ENCODE assay signal across 13 mouse cellular contexts in genomic region chr1:191957321-191957720, GRCm38 (mm10). TPM values are rescaled to one million over a fixed set of nuclear protein-coding genes. Genes with fewer than 3 reads are reported as not detected.
DNase-seq lines count a peak whose midpoint lies in the region; ATAC-seq and TF ChIP-seq lines count a peak whose summit lies in the region.
"Had no signal": no experiment of that assay in that cellular context is flagged by ENCODE, and none has a peak within 500 bp of the region (broad histone marks: within the 10 kb centered on the region; RNA-seq: fewer than 3 reads in every experiment).

No protein-coding gene starts in this region.

- H3K4me3 ChIP-seq in heart, embryonic 10.5 days: no peak overlapping the region
- H3K4me3 ChIP-seq in lung, postnatal 0 days (ENCODE audit: low read depth, low read length): no peak overlapping the region
- H3K4me3 ChIP-seq: intestine, embryonic 15.5 days; limb, embryonic 12.5 days had no signal

- TF ChIP-seq EP300 in lung, postnatal 0 days (IDR thresholded peaks at IDR 0.05): no peak

- no peak for TF ChIP-seq CTCF in lung, postnatal 0 days (IDR thresholded peaks at IDR 0.05)

- no peak for ATAC-seq in lung, postnatal 0 days
- ATAC-seq: intestine, embryonic 15.5 days had no signal

- H3K36me3 ChIP-seq in heart, embryonic 10.5 days: 0 out of 2 replicates have a peak, but pooled peaks cover 2% of the 10 kb centered on the region
- H3K36me3 ChIP-seq in lung, postnatal 0 days (ENCODE audit: insufficient read depth, low read length): no peaks in the 10 kb centered on the region
- H3K36me3 ChIP-seq: intestine, embryonic 15.5 days; limb, embryonic 12.5 days had no signal

- H3K27ac ChIP-seq in heart, embryonic 10.5 days: no peak overlapping the region
- H3K27ac ChIP-seq in lung, postnatal 0 days (ENCODE audit: low read length): peak overlapping the region; percentile 85; the same call in 1 of the 2 replicates
- H3K27ac ChIP-seq: limb, embryonic 12.5 days had no signal

- H3K9ac ChIP-seq in lung, postnatal 0 days (replicated peaks; ENCODE audit: low read depth): no peak overlapping the region
- H3K9ac ChIP-seq: intestine, embryonic 15.5 days; limb, embryonic 12.5 days had no signal

- DNase-seq in heart, adult 18-20 months: peak; percentile 59 to 77
- DNase-seq in heart, embryonic 10.5 days (ENCODE audit: low spot score): no peak
- no peak for DNase-seq in lung, postnatal 0 days (ENCODE audit: low spot score)
- no peak for DNase-seq in lung, postnatal 10 days
- peak; percentile 10 for DNase-seq in induced T-regulatory cell, adult 2 months (ENCODE audit: low read depth)
- no peak for DNase-seq in spleen, postnatal 4 days (ENCODE audit: low spot score in 2 of 2)
- no peak for DNase-seq in ovary, postnatal 14 days (ENCODE audit: low spot score)
- DNase-seq: layer of hippocampus, postnatal 36 days had no signal

- 96% methylated on average over 3 of the region's 3 CpGs for WGBS in heart, embryonic 10.5 days
- WGBS in lung, postnatal 0 days: 66% methylated on average over 3 of the region's 3 CpGs

- H3K4me2 ChIP-seq in lung, postnatal 0 days (replicated peaks; ENCODE audit: low read depth, low read length): no peak overlapping the region
- H3K4me2 ChIP-seq: intestine, embryonic 15.5 days; limb, embryonic 12.5 days had no signal

- peaks cover 20% of the 10 kb centered on the region; the same call in 1 of the 2 replicates for H3K4me1 ChIP-seq in heart, embryonic 10.5 days
- peaks cover 6% of the 10 kb centered on the region; the same call in 1 of the 2 replicates for H3K4me1 ChIP-seq in lung, postnatal 0 days (ENCODE audit: insufficient read depth, low read depth, low read length)
- H3K4me1 ChIP-seq: limb, embryonic 12.5 days had no signal

- H3K9me3 ChIP-seq in heart, embryonic 10.5 days: no peaks in the 10 kb centered on the region
- H3K9me3 ChIP-seq in lung, postnatal 0 days (ENCODE audit: low read length): no peaks in the 10 kb centered on the region
- H3K9me3 ChIP-seq: intestine, embryonic 15.5 days; limb, embryonic 12.5 days had no signal

- H3K27me3 ChIP-seq in heart, embryonic 10.5 days (ENCODE audit: insufficient read depth, poor library complexity, severe bottlenecking): no peaks in the 10 kb centered on the region
- H3K27me3 ChIP-seq in lung, postnatal 0 days (replicated peaks; ENCODE audit: insufficient read depth, low read length): no peaks in the 10 kb centered on the region
- H3K27me3 ChIP-seq: CH12.LX; intestine, embryonic 15.5 days; limb, embryonic 12.5 days had no signal

RNA-seq across cellular contexts. Expression of gene Rd3, which starts 19.8 kb away (rescaled TPM):
- total RNA-seq in heart, adult 18-20 months (2021): under 1 TPM; 0.15 to 0.26 TPM
- 0.16 and 0.19 TPM in 2 replicates for polyA plus RNA-seq in heart, embryonic 10.5 days (2016; fragmentation: Nextera tagmentation; extraction: Ambion mirVana)
- 3.7 and 4.6 TPM in 2 replicates for polyA plus RNA-seq in lung, postnatal 0 days (2015; fragmentation: Nextera tagmentation; extraction: Ambion mirVana)
- total RNA-seq: adrenal gland, postnatal 14 days; common myeloid progenitor, adult 5-6 weeks had no signal

RNA-seq across cellular contexts. Expression of gene Slc30a1, which starts 50.8 kb away (rescaled TPM):
- 10 to 100 TPM; 16.4 to 19.5 TPM for total RNA-seq in heart, adult 18-20 months (2021)
- polyA plus RNA-seq in heart, embryonic 10.5 days (2016; fragmentation: Nextera tagmentation; extraction: Ambion mirVana): 1.8 and 2.5 TPM in 2 replicates
- polyA plus RNA-seq in lung, postnatal 0 days (2015; fragmentation: Nextera tagmentation; extraction: Ambion mirVana): 5.2 and 5.6 TPM in 2 replicates

Comparison
In these comparisons a context has a peak if more than half of its experiments do, and no peak if none do; other contexts are left out.
1. DNase-seq: peak in heart, adult 18-20 months (2 of 2) and induced T-regulatory cell, adult 2 months (single experiment); none in heart, embryonic 10.5 days (single experiment), lung, postnatal 0 days (single experiment), lung, postnatal 10 days (single experiment), spleen, postnatal 4 days (0 of 2) and ovary, postnatal 14 days (single experiment).